Mouse (Mus musculus) kidney, adult 8-10 months (tissue): ENCODE measurements around the gene Map2k4.
A peak's percentile ranks its signal among the peaks of the same experiment; 100 is the strongest.

Source experiments
- DNase-seq, 2 experiments: peaks; one replicate each; pipeline ENCODE4 v3.0.0; 2022

The Map2k4 gene

DNA sequence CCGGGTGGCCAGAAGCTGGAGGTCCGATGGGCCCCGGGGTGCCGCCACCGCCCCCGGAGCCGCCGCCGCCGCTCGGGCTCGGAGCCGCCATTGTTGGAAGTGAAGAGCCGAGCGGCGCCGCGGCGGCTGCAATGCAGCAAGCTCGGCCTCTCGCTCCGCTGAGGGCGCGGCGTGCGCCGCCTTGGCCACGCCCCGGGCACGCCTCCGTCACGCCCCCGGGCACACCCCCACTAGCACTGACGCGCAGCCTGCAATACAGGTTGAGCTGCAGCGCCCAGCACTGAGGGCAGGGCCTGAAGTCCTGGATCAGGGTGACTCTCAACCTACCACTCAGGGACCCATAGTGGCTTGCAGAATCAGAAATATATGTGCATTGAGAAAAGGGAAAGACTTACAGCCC is at the start of gene Map2k4:
Map2k4 (minus strand) TSS at position 144 of the 400 bp plus-strand sequence.
- DNase-seq: peak; percentile 90 to 93

DNA sequence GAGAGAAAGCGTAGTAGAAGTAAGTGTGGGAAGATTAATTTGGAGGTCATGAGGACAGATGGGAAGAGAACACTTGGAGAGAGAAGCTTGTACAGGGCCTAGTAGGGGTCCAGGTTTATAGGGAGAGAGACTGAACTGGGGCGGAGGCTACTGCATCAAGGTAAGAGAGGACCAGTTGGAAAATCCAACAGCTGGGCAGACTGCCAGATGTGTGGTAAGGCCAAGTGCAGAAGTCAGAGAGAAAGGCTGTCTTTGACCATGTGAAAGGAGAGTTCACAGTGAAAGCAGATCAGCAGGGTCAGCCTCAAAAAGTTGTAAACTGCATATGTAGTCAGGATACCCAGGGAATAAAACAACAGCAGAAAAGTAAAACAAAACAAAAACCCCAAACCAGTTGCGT is 36.5 kb upstream of the Map2k4 start:
- peak in 1 of 2 experiments; percentile 8 for DNase-seq

DNA sequence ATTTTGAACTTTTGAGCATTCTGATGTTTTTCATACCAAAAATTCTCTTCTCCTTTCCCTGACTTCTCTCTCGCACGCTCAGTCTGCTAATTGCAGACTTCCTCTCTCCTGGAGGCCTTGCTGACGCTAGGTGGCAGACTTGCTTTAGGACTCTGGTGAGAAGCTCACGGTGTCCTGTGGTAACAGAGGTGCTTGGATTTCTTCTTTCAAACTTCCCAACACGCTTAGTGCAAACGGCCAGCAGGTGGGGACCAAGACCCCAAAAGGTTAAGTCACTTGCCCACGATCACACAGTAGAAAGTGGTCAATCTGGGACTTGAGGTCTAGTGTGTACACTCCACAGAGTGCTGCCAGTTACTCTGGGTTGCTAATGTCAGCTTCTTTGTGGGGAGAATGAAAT is 32.8 kb upstream of the Map2k4 start:
- DNase-seq: peak; percentile 30 to 64

DNA sequence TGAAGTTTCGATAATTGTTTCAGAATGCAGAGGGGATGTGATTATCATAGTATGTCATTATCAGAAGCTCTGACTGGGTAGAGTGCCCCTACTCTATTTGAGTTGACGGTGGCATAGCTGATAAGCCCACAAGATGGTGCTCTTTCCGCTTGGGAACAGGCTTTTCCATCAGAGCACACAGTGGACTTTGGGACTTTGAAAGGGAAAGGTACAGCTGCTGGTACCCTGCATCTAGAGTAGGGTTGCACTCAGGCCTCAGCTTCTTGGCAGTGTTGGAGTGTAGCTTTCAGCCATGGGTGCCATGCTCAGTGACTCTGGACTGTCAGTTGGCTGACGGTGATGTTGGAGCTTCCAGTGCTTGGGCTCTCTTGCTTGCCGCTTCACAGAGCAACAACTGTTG is 32.2 kb upstream of the Map2k4 start:
- peak; percentile 14 to 29 for DNase-seq

DNA sequence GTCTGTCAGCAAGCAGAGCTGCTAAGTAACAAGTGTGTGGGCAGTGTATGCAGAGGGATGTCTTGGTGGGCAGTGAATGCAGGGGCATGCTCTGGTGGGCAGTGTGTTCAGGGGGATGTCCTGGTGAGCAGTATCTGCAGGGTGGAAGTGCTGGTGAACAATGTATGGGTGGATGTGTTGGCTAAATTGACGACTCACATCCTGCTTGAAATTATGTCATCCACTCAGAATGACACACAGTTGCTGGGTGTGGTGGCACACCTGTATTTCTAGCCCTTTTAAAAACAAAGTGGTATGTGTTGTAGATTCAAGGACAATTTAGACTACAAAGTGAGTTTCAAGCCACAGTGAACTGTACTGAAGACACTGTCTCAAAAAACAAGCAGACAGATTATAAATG is 30.1 kb upstream of the Map2k4 start:
- DNase-seq: no peak

DNA sequence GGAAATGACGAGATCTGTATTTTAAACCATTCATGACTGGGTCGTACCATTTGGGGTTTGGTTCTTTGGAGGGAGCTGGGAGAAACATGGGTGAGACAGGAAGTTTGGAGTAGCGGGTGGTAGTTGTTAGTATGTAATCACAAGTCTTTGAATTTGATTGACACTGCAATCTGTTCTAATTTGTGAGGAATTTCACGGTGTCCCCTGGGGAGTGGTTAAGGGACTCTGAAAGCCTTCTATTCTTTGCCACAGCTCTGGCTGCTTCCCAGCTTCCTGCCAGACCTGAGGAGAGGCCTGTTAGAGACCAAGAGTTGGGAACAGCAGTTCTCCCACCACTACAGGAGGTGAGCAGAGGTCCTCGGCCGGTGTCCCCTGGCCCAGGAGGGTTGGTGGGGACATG is 28.1 kb upstream of the Map2k4 start:
- DNase-seq: no peak

DNA sequence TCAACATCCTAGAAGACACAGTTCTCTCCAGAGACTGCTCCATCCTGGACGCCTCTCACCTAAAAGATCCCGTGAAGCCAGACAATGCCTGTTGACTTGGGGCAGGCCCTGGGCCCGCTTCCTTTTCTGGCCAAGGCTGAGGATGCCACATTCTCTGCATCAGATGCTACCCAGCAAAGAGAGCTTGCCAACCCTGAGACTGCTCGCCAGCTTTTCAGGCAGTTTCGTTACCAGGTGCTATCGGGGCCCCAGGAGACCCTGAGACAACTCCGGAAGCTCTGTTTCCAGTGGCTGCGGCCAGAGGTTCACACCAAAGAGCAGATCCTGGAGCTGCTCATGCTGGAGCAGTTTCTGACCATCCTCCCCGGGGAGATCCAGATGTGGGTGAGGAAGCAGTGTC is 26.3 kb upstream of the Map2k4 start:
- no peak for DNase-seq

DNA sequence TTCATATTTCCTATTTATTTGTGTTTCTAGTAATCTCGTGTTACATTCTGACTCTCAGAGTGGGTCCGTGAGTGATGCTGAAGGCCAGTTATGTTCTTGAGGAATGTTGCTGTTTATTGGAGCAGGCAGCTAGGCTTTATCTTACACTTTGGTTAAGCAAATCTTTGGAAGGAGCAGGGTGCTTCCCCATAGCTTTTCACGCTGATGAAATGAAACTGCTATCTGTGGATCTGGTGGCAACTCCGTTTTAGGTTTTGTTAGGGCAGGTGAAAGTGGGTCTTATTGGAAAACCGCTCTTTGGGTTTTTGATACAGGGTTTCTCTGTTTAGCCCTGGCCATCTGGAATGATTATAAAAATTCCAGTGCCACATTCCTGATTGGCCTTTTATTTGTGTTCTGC is 24.0 kb upstream of the Map2k4 start:
- no peak for DNase-seq

DNA sequence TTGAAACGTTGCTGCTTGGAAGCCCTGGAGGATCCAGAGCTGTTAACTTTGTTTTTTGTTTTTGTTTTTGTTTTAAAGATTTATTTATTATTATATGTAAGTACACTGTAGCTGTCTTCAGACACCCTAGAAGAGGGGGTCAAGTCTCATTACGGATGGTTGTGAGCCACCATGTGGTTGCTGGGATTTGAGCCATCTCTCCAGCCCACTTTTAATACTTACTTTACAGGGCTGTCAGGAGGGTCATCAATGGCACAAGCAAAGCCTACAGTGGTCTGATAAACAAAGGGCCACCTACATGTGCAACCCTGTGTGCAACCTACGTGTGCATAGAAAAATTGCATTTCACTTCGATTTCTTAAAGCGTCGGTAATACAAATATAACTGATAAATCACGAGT is 19.5 kb upstream of the Map2k4 start:
- no peak for DNase-seq

DNA sequence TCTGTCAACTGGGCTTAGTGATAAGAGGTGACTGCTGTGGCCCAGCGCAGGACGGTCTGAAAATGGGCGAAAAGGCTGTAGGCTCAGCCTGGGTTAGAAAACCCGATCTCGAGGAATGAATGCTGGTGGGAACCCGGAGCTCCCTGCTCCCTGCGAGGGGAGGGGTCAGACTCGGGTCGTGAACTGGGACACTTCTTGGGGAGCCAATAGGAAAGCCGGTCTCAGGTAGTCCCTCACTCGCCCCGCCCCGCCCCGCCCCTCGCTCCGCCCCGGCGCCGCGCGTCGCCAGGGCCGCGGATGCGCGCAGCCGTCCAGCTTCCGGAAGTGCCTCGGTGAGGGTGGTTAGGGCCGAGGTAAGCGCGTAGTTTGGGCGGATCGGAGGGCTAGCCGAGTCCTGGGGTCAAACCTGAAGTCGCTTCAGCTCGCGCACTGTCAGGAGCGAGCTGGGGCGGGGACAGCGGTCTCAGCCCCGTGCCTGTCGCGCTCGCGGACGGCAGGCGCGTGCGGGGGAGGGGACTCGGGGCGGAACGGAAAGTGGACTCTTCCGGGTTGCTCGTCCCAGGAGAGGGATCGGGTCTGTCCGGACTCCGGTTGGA is 18.9 kb upstream of the Map2k4 start, which contains the start of gene Zkscan6:
Zkscan6 (plus strand) TSS at position 267 of the 596 bp plus-strand sequence.
- peak; percentile 87 to 92 for DNase-seq

DNA sequence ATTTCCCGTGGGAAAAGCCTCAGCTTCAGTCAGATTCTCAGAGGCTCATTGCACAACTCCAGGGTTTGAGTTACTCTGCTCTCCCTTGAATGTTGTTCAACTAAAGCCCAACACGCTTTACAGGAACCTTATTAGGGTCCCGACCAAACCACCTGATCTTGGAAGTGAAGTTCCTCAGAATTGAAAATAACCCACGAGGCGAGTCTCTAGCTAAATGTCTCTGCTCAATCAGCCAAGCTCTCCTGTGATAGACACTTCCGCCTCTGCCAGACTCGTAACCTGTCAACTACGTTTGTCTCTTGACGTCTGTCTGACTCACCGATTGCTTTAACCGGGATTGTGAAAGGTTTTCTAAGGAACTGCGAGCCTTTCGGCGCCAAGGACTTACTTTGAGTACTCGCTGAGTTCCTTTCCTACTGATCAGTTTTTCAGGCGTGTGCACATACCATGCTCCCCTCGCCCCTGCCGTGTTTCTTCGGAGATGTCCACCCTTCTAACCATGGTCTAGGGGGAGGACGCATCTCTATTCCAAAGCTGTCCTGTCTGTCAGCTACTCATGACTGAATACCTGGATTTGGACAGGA is 18.3 kb upstream of the Map2k4 start:
- peak in 1 of 2 experiments; percentile 40 for DNase-seq

DNA sequence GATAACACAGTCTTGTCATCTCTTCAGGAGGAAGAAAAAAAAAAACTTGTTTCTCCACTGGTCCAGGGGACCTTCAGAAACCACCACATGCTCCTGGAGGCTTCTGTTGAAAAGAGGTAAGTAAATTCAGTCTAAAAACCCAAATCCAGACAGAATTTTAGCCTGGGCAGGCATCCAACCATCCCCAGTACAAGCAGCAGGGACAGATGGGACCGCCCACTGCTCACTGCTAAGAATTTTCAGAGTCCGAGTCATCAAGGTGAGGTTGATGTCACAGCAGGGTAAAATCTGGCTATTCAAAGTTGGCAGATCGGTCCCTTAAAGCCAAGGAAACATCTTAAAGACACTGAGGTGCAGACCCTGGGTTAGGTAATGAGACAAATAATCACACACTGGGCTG is 13.8 kb upstream of the Map2k4 start:
- no peak for DNase-seq

DNA sequence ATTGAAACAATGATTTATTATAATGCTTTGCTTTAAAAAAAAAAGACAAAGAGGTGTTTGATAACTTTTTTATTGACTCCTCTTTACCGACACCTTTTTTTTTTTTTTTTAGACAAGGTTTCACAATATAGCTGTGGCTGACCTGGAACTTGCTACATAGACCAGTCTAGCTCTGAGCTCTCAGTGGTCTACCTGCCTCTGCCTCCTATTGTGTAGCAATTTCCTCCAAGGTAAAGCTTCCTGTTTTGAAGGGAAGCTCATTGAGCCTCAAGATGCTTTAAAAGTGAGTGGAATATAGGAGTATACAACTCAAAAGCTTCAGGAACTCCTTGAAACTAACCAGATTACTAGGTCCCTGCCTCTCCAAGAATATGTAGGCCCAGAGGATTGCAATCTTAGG is 7.8 kb upstream of the Map2k4 start:
- DNase-seq: no peak

DNA sequence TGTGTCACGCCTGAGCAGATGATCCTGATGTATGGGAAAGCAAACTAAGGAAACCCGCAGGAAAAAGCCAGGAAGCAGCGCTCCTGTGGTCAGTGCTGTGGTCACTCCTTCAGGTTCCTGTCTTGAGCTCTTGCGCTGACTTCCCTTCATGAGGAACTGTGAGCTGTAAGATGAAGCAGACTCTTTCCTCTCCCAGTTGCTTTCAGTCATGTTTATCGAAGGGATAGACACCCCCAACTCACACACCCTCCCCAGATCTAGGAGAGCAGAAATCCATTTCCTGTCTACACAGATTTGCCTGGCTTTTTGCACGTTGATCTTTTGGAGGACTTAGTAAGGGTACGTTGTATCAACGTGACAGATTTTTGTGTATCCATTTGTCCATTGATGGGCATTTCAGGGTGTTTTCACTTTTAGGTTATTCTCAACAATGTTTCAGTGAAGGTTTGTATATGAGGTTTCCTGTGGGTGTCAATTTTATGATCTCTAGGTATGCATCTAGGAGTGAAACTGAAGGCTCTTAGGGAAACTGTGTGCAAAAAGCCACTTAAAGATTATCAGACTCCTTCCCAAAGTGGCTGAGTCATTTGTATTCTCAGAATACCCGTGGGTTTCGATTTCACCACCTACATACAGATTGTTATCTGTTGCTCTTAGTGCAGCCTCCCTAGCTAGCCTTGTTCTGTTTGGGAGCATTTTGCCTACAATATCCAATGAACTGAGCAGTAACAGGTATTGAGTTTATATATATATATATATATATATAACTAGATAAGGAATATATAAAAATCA is 6.5 kb upstream of the Map2k4 start:
- DNase-seq: no peak

DNA sequence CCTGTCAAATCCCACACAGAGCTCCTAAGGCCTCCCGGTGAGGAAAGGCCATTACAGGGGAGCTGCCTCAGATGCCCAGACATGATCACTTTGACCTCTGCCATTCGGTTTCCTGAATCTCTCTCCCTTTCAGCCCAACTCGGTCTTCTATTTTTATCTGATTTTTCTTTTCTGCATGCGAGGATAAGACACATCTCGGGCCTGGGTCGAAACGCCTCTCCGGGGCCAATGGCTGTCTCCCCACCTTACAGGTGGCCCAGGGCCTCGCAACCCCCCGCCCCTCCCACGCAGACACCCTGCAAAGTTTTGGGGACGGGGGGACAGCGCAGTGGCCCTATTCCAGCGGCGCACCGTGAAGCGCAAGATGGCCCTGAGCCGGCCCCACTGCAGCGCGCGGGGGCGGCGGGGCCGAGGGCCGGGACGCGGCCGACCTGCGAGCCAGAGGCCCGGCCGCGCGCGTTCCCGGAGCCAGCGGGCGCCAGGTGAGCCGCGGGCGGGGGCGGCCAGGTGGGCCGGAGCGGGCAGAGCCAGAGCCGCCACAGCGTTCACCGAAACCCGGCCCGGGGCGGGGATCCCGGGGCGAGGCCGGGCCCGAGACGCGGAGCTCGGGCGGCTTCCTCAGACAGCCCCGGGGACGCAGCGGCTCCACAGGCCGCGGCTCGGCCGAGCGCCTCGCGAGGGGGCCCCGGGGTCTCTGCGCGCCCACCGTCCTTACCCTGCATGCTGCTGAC is 511 bp downstream of the Map2k4 start:
- peak; percentile 8 to 9 for DNase-seq

DNA sequence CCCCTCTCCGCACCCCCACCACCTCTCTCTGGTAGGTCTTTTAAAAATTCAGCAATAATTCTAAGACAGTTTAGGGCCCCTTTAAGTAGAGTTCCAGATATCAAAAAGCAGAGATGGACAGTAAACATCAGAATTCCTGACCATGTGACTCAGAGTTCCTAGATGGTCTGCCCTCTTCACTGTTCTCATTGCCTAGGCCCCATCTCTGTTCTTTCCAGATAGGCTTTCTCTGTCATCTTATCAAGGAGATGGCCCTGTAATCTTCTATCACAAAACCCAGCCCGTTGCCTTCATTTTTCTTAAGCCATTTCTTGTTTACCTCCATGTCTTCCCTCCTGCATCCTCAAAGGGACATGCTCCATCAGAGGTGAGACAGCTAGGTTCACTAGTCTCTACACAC is 1.9 kb downstream of the Map2k4 start:
- no peak for DNase-seq

DNA sequence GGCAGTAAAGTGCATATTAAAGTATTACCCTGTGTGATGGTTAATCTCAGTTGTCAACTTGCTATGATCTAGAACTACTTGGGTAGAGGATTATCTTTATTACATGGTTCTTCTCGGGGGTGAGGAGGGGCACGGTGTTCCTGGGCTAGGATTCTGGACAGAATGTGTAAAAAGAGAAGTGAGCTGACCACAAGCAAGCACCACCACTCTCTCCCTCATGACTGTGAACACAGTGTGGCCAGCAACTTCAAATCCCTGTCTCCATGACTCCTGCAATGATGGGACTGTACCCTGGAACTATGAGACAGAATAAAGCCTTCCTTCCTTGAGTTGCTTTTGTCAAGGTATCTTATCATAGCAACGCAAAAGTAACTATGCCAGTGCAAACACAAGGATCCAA is 6.5 kb downstream of the Map2k4 start:
- DNase-seq: no peak

DNA sequence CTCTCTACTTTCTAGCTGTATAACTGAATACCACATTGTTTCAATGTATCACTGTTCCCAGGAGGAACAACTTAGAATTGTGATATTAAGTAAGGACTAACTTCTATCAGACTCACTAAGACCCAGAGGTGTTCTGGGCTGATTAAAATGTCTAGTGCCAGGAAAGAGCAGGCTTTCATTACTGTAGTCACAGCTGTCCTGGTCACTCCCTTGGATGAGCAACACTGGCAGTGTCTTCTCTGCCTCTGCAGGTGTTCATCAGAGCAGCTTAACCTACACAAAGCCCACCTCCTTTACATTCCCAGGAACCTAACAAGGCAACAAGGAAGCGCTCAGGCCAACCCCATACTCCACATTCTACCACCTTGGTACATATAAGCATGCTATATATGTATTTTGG is 8.5 kb downstream of the Map2k4 start:
- no peak for DNase-seq

DNA sequence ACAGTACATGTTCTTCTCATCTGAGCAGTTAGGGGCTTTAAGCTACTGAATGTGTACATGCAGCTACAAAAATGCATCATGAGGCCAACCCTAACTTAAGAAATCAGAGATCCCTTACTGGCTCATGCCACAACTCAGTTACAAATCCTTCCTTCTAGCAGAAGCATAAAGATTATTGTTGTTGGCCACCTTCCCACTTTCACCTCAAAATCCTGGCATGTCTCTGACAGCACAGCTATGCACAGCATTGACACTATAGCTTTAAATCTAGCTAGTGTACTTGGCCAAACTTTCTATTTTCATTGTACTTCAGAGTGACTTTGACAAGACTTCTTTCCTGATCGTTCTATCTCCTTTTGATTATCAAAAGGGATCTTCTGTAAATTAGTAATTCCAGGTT is 9.0 kb downstream of the Map2k4 start:
- DNase-seq: peak in 1 of 2 experiments; percentile 5

DNA sequence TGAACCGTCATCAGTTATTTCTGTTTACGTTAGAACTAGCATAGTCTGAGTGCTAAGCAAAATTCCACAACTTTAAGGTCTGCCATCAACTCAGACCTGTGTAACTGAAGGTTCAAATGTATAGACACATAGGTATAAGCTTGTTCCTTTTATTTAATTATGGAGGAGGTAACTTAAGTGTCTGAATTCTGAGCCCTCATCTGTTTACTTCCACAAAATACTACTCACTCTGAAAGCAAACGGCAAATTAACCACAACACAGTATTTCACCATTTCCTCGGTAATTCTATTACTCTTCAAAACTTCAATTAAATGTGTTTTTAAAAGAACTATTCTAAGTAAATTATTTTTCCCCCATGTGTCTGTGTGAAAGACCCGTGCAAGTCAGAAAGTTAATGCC is 10.3 kb downstream of the Map2k4 start:
- no peak for DNase-seq

DNA sequence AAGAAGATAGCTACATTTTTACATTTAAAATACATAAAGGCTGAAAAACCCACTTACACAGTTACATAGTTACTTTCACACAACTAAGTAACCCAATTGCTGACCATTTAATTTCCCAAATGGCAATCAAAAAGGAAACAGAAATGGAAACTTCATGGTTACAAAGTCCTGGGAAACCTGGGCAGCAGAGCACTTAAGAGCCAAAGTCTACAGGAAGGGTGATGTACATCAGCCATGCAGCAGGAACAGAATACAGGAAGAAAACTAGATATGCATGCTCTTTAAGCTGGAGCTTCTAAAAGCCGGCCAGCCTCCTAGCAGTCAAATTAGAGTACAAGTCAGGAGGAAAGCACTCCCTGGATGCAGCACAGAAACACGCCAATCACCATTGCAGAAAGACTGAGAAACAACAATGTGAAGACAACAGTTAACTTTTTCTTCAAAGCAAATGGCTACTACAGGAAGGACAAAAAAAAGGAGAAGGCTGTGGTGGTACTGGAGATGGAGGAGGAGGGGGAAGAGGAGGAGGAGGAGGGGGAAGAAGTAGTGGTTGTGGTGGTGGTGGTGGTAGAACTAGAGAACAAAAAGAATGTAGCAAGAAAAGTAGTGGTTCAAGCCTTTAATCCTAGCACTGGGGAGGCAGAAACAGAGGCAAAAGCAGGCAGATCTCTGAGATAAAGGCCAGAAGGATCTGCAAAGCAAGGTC is 11.0 kb downstream of the Map2k4 start:
- DNase-seq: peak; percentile 9 to 18

DNA sequence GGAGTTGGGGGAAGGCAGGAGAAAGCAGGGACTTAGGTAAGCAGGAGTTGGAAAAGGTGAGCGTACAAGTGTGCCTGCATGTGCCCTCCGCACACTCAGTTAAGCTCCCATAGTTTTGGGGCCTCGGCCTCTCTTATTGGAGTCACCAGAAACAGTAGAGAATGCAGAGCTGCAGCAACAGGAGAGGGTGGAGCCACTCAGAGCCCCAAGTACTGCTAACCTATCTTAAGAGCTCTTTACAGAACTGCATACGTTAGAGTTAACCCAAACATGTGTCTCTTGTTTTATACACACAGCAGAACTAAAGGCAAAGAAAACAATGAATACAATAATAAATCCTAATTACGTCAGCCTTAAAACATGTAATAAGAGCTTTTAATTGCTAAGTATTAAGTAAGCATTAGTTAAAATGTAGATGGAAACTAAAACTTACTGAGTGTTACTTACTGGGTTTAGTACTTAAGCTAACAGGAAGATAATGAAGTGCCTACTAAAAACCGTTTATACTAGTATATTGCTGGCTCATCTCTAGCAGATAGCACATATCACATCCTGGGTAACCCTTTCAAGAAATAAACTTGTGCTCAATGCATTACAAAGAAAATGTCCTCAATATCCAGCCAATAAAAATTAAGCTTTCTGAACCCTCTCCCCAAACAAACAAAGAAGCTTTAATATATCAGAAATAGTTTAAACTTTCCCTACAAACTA is 14.0 kb downstream of the Map2k4 start:
- no peak for DNase-seq
